Mouse (Mus musculus) ES-E14 (cell line): ENCODE results near the gene Scfd2.

ENCODE experiments used
- CHD2 ChIP-seq: IDR thresholded peaks from 2 replicates; pipeline ENCODE4 v1.6.1; 2014; ENCODE audit warnings: mild to moderate bottlenecking, low read depth, low read length, inconsistent platforms
- HCFC1 ChIP-seq: IDR thresholded peaks from 2 replicates; pipeline ENCODE4 v1.6.1; 2012; ENCODE audit warnings: low read length, inconsistent platforms, borderline replicate concordance; ENCODE audit not compliant: insufficient read depth
- MAFK ChIP-seq: IDR thresholded peaks from 2 replicates; pipeline ENCODE4 v1.6.1; 2014; ENCODE audit warnings: mild to moderate bottlenecking, low read depth, low read length, inconsistent platforms; ENCODE audit not compliant: insufficient read depth
- ZNF384 ChIP-seq: IDR thresholded peaks from 2 replicates; pipeline ENCODE4 v1.6.1; 2012; ENCODE audit warnings: low read depth, low read length, inconsistent platforms

DNA sequence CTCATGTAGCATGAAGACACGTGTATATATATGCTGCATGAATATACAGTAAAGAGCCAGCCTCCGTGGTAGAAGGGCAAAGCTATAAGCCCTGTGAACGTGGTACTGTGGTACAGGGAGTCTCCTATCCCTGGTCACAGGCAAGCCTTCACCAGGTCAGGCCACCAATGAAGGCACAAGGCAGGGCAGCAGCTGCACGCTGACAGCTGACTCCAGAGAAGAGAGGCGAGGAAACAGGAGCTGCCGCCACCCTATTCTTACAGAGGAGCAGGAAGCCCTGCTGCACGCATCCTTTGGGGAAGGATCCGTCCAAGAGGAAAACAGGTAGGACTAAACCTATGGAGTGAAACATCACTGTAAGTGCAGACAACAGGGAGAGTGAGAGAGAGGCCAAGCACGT is 76.5 kb downstream of the Scfd2 start:
- TF ChIP-seq HCFC1 (no peak), CHD2 (no peak), MAFK (no peak), ZNF384 (no peak)
